31 mouse cellular contexts compared by ENCODE assay signal in the genomic region with DNA sequence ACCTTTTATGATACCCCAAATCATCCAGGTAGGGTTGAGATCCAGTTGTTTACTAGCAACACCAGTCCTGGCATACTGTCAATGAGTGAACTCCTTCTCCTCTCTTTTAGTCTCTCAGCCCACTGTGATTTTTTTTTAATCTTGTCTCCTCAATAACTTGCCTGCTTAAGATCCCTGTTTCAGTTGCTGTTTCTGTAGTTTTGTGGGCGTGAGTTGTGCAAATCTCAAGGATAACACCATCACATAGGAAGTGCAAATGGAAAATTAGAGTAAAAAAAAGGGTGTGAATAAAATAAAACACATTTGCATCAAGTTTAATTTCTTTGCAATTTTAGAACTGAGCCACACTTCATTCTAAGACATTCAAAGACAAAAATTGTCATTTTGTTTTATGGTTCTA.
"Had no signal": no experiment of that assay in that cellular context is flagged by ENCODE, and none has a peak within 500 bp of the region (broad histone marks: within the 10 kb centered on the region; RNA-seq: fewer than 3 reads in every experiment).

No protein-coding gene starts in this region.

- ATAC-seq: liver, embryonic 12.5 days; liver, postnatal 0 days; lung, postnatal 0 days; midbrain, embryonic 13.5 days; midbrain, embryonic 15.5 days; midbrain, embryonic 16.5 days had no signal

- H3K27me3 ChIP-seq: limb, embryonic 12.5 days; limb, embryonic 13.5 days; limb, embryonic 15.5 days; liver, embryonic 12.5 days; liver, embryonic 13.5 days; liver, embryonic 15.5 days; lung, embryonic 15.5 days; megakaryocyte, embryonic 14.5 days; midbrain, embryonic 12.5 days; midbrain, embryonic 13.5 days; midbrain, embryonic 15.5 days had no signal

- H3K36me3 ChIP-seq: limb, embryonic 10.5 days; limb, embryonic 12.5 days; limb, embryonic 13.5 days; limb, embryonic 15.5 days; liver, embryonic 12.5 days; liver, embryonic 13.5 days; liver, embryonic 15.5 days; lung, embryonic 15.5 days; midbrain, embryonic 10.5 days; midbrain, embryonic 12.5 days; midbrain, embryonic 13.5 days; midbrain, embryonic 15.5 days had no signal

- H3K27ac ChIP-seq: limb, embryonic 10.5 days; limb, embryonic 12.5 days; limb, embryonic 13.5 days; limb, embryonic 15.5 days; liver, embryonic 12.5 days; liver, embryonic 13.5 days; liver, embryonic 14.5 days; liver, embryonic 15.5 days; lung, embryonic 15.5 days; macrophage; midbrain, embryonic 10.5 days; midbrain, embryonic 12.5 days; midbrain, embryonic 13.5 days; midbrain, embryonic 15.5 days had no signal

- DNase-seq: left cerebral cortex, postnatal 4 days; liver; liver, embryonic 13.5 days; liver, postnatal 0 days; lung, adult 18-20 months; lung, adult 2 months; lung, embryonic 14.5 days; lung, postnatal 10 days; lung, postnatal 14 days; lung, postnatal 36 days; lung, postnatal 4 days; midbrain, embryonic 14.5 days had no signal

- H3K4me1 ChIP-seq: limb, embryonic 10.5 days; limb, embryonic 12.5 days; limb, embryonic 13.5 days; limb, embryonic 15.5 days; liver, embryonic 12.5 days; liver, embryonic 13.5 days; liver, embryonic 15.5 days; lung, embryonic 15.5 days; megakaryocyte, embryonic 14.5 days; midbrain, embryonic 10.5 days; midbrain, embryonic 12.5 days; midbrain, embryonic 13.5 days; midbrain, embryonic 15.5 days had no signal

- H3K9me3 ChIP-seq: limb, embryonic 10.5 days; limb, embryonic 12.5 days; limb, embryonic 13.5 days; limb, embryonic 15.5 days; liver, embryonic 12.5 days; liver, embryonic 13.5 days; liver, embryonic 15.5 days; lung, embryonic 15.5 days; megakaryocyte, embryonic 14.5 days; midbrain, embryonic 10.5 days; midbrain, embryonic 12.5 days; midbrain, embryonic 13.5 days; midbrain, embryonic 15.5 days had no signal

- H3K9ac ChIP-seq: limb, embryonic 12.5 days; limb, embryonic 13.5 days; limb, embryonic 15.5 days; liver, embryonic 12.5 days; liver, embryonic 13.5 days; liver, embryonic 14.5 days; liver, embryonic 15.5 days; liver, postnatal 0 days; lung, embryonic 14.5 days; lung, embryonic 15.5 days; midbrain, embryonic 12.5 days; midbrain, embryonic 13.5 days; midbrain, embryonic 15.5 days had no signal

- H3K4me2 ChIP-seq: limb, embryonic 12.5 days; limb, embryonic 13.5 days; limb, embryonic 15.5 days; liver, embryonic 11.5 days; liver, embryonic 12.5 days; liver, embryonic 13.5 days; liver, embryonic 15.5 days; lung, embryonic 14.5 days; lung, embryonic 15.5 days; midbrain, embryonic 11.5 days; midbrain, embryonic 12.5 days; midbrain, embryonic 13.5 days; midbrain, embryonic 15.5 days had no signal

- H3K4me3 ChIP-seq: limb, embryonic 10.5 days; limb, embryonic 12.5 days; limb, embryonic 13.5 days; limb, embryonic 15.5 days; liver, embryonic 12.5 days; liver, embryonic 13.5 days; liver, embryonic 15.5 days; lung, embryonic 15.5 days; megakaryocyte, embryonic 14.5 days; midbrain, embryonic 10.5 days; midbrain, embryonic 12.5 days; midbrain, embryonic 13.5 days; midbrain, embryonic 15.5 days; myocyte had no signal
